Mouse (Mus musculus) kidney, embryonic 16.5 days (tissue): ENCODE measurements at regions not wholly inside any gene's neighbourhood (a gene's known extent, or its start where the extent isn't known, plus 50 kb on each side); places are given as distances from the start of the nearest gene placed in this dataset.

ENCODE experiments used
- ATAC-seq: fragments of 200-750 bp; cut with Nextera tagmentation; 2 replicates; pipeline ENCODE4 v1.8.0; 2017; ENCODE audit warnings: moderate TSS enrichment; ENCODE audit not compliant: low FRiP score, low TSS enrichment
- H3K27ac ChIP-seq: fragments of 300-500 bp; sonication (generic); 2 replicates; pipeline ENCODE4 v1.5.1; 2014; ENCODE audit warnings: low read length
- H3K27me3 ChIP-seq: fragments of 300-500 bp; sonication (generic); 2 replicates; pipeline ENCODE4 v1.6.1; 2014; ENCODE audit warnings: low read length, control low read depth, mixed read lengths; ENCODE audit not compliant: insufficient read depth
- H3K36me3 ChIP-seq: fragments of 300-500 bp; sonication (generic); 2 replicates; pipeline ENCODE4 v1.6.1; 2014; ENCODE audit warnings: low read length, control low read depth, mixed read lengths; ENCODE audit not compliant: insufficient read depth
- H3K4me1 ChIP-seq: fragments of 300-500 bp; sonication (generic); 2 replicates; pipeline ENCODE4 v1.6.1; 2014; ENCODE audit warnings: low read length, control low read depth, mixed read lengths; ENCODE audit not compliant: insufficient read depth
- H3K4me2 ChIP-seq: fragments of 300-500 bp; sonication (generic); replicated peaks from 2 replicates; pipeline ENCODE4 v1.6.1; 2014; ENCODE audit warnings: low read depth, low read length
- H3K4me3 ChIP-seq: fragments of 300-500 bp; sonication (generic); 2 replicates; pipeline ENCODE4 v1.5.1; 2014; ENCODE audit warnings: mild to moderate bottlenecking, low read length
- H3K9ac ChIP-seq: fragments of 300-500 bp; sonication (generic); replicated peaks from 2 replicates; pipeline ENCODE4 v1.6.1; 2014; ENCODE audit warnings: low read length
- H3K9me3 ChIP-seq: fragments of 300-500 bp; sonication (generic); 2 replicates; pipeline ENCODE4 v1.6.1; 2016; ENCODE audit warnings: low read length, control low read depth
- WGBS: fragments of 180-500 bp; shearing (Covaris S2); extraction: QIAGEN DNeasy Blood & Tissue Kit; methylation state at CpG from one replicate; pipeline ENCODE4 v1.1.7; 2014; 5-methylcytosine and 5-hydroxymethylcytosine counted together

GRCm38 (mm10) chr17:75857015-75857414, 305.3 kb upstream of the Fam98a start:
- ATAC-seq: no peak
- H3K9me3 ChIP-seq: no peaks in the 10 kb centered on the region
- WGBS: 70% methylated on average over 8 of the region's 8 CpGs

GRCm38 (mm10) chr17:75815997-75816626, 264.4 kb upstream of the Fam98a start:
- Histone ChIP-seq H3K4me2 (no peak overlapping the region), H3K36me3 (no peaks in the 10 kb centered on the region), H3K9me3 (no peaks in the 10 kb centered on the region), H3K9ac (no peak overlapping the region), H3K4me1 (no peaks in the 10 kb centered on the region; the same call in 1 of the 2 replicates), H3K27me3 (no peaks in the 10 kb centered on the region), H3K27ac (no peak overlapping the region), H3K4me3 (no peak overlapping the region)
- WGBS: 45% methylated on average over 12 of the region's 12 CpGs
- ATAC-seq: 0 out of 2 replicates have a peak, but pooled peaks have one; percentile 54

More at GRCm38 (mm10) chr17:75857015-75857414, 305.3 kb upstream of the Fam98a start:
- H3K4me2 ChIP-seq: no peak overlapping the region
- H3K4me3 ChIP-seq: no peak overlapping the region
- H3K9ac ChIP-seq: no peak overlapping the region
- no peaks in the 10 kb centered on the region for H3K27me3 ChIP-seq
- H3K27ac ChIP-seq: no peak overlapping the region
- no peaks in the 10 kb centered on the region for H3K4me1 ChIP-seq
- no peaks in the 10 kb centered on the region for H3K36me3 ChIP-seq

- Histone ChIP-seq H3K27ac (no peak overlapping the region), H3K9ac (no peak overlapping the region), H3K4me2 (no peak overlapping the region), H3K36me3 (no peaks in the 10 kb centered on the region), H3K4me3 (no peak overlapping the region), H3K4me1 (no peaks in the 10 kb centered on the region; the same call in 1 of the 2 replicates), H3K9me3 (no peaks in the 10 kb centered on the region), H3K27me3 (no peaks in the 10 kb centered on the region)
- 82% methylated on average over 3 of the region's 3 CpGs for WGBS
- ATAC-seq: no peak
These were observed 260.4 kb upstream of the Fam98a start for GRCm38 (mm10) chr17:75812163-75812562.

GRCm38 (mm10) chr17:75808524-75809326, 257.0 kb upstream of the Fam98a start:
- H3K36me3 ChIP-seq: no peaks in the 10 kb centered on the region
- no peak overlapping the region for H3K4me3 ChIP-seq
- ATAC-seq: no peak
- H3K27me3 ChIP-seq: no peaks in the 10 kb centered on the region
- 50% methylated on average over 6 of the region's 6 CpGs for WGBS
- H3K27ac ChIP-seq: no peak overlapping the region
- H3K9me3 ChIP-seq: no peaks in the 10 kb centered on the region
- H3K4me2 ChIP-seq: no peak overlapping the region
- H3K4me1 ChIP-seq: no peaks in the 10 kb centered on the region
- H3K9ac ChIP-seq: no peak overlapping the region

- no peak overlapping the region for H3K9ac ChIP-seq
- no peak overlapping the region for H3K27ac ChIP-seq
- H3K4me2 ChIP-seq: no peak overlapping the region
- no peaks in the 10 kb centered on the region for H3K9me3 ChIP-seq
- H3K27me3 ChIP-seq: no peaks in the 10 kb centered on the region
- H3K36me3 ChIP-seq: no peaks in the 10 kb centered on the region
- ATAC-seq: no peak
- no peak overlapping the region for H3K4me3 ChIP-seq
- WGBS: 85% methylated on average over 1 of the region's 1 CpGs
- H3K4me1 ChIP-seq: no peaks in the 10 kb centered on the region
These were observed 256.3 kb upstream of the Fam98a start for GRCm38 (mm10) chr17:75808025-75808424.

- Histone ChIP-seq H3K9me3 (no peaks in the 10 kb centered on the region), H3K4me2 (no peak overlapping the region), H3K36me3 (no peaks in the 10 kb centered on the region), H3K4me1 (no peaks in the 10 kb centered on the region), H3K27ac (no peak overlapping the region), H3K9ac (no peak overlapping the region), H3K4me3 (no peak overlapping the region), H3K27me3 (no peaks in the 10 kb centered on the region)
- 15% methylated on average over 1 of the region's 1 CpGs for WGBS
- no peak for ATAC-seq
These were observed 252.6 kb upstream of the Fam98a start for GRCm38 (mm10) chr17:75804358-75804757.

GRCm38 (mm10) chr17:75796380-75796779, 244.6 kb upstream of the Fam98a start:
- Histone ChIP-seq H3K27ac (no peak overlapping the region), H3K4me3 (no peak overlapping the region), H3K4me1 (no peaks in the 10 kb centered on the region), H3K9ac (no peak overlapping the region), H3K4me2 (no peak overlapping the region), H3K9me3 (no peaks in the 10 kb centered on the region), H3K36me3 (no peaks in the 10 kb centered on the region), H3K27me3 (no peaks in the 10 kb centered on the region)
- ATAC-seq: no peak
- 87% methylated on average over 3 of the region's 3 CpGs for whole genome bisulfite sequencing

- H3K27me3 ChIP-seq: no peaks in the 10 kb centered on the region
- no peaks in the 10 kb centered on the region for H3K4me1 ChIP-seq
- H3K36me3 ChIP-seq: no peaks in the 10 kb centered on the region
- WGBS: 80% methylated on average over 3 of the region's 3 CpGs
- no peak for ATAC-seq
- no peak overlapping the region for H3K4me2 ChIP-seq
- H3K9me3 ChIP-seq: no peaks in the 10 kb centered on the region
- no peak overlapping the region for H3K27ac ChIP-seq
- no peak overlapping the region for H3K9ac ChIP-seq
- no peak overlapping the region for H3K4me3 ChIP-seq
These were observed 244.0 kb upstream of the Fam98a start for GRCm38 (mm10) chr17:75795772-75796171.

GRCm38 (mm10) chr17:75779770-75780169, 228.0 kb upstream of the Fam98a start:
- Histone ChIP-seq H3K27ac (no peak overlapping the region), H3K27me3 (no peaks in the 10 kb centered on the region), H3K9ac (no peak overlapping the region), H3K4me1 (no peaks in the 10 kb centered on the region), H3K4me3 (no peak overlapping the region), H3K9me3 (no peaks in the 10 kb centered on the region), H3K36me3 (no peaks in the 10 kb centered on the region), H3K4me2 (no peak overlapping the region)
- no peak for ATAC-seq
- 41% methylated on average over 2 of the region's 2 CpGs for WGBS

GRCm38 (mm10) chr17:75776611-75777010, 224.9 kb upstream of the Fam98a start:
- no peak for ATAC-seq
- WGBS: 53% methylated on average over 7 of the region's 7 CpGs

More at GRCm38 (mm10) chr17:75776611-75777010, 224.9 kb upstream of the Fam98a start:
- Histone ChIP-seq H3K27ac (no peak overlapping the region), H3K9me3 (no peaks in the 10 kb centered on the region), H3K36me3 (no peaks in the 10 kb centered on the region), H3K9ac (no peak overlapping the region), H3K27me3 (no peaks in the 10 kb centered on the region), H3K4me2 (no peak overlapping the region), H3K4me3 (no peak overlapping the region), H3K4me1 (no peaks in the 10 kb centered on the region)
